Mouse (Mus musculus): Measurements from ENCODE around the gene Gm9903.

The Gm9903 gene

DNA sequence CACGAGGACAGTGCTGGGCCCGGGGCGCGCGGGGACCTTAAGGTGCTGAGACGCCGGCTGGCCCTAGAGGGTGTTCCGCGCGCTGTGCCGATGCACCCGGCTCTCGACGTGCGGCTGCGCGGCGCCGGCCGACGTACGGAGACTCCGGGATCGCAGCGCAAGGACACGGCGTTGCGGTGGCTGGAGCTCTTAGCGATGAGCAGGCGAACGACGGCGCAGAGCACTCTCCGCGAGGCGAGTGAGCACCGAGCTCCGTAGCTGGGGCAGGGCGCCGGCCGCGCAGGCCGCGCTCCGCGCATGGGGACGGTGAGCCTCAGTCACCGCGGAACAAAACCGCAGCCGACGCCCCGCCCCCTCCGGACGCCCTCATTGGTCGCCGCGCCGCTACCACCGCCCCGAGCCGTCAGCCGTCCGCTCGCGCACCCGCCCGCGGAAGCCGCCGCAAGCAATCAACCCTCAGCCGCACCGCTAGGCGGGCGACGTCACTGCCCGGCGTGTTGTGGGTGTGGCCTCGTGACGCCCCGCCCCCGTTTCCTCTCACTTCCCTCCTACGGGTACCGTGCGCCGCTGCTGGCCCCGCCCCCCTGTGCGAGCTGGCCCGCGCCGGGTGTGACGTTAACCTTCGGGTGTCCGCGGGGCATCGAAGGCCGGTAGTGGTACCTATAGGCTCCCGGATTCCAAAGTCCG is at the start of gene Gm9903, which contains the start of gene Fam53a:
Gene Gm9903, plus strand, starts transcription at position 625 of the 687 bp plus-strand sequence.
Gene Fam53a, minus strand, starts transcription at position 335 of the 687 bp plus-strand sequence.
- DNase-seq (ENCODE audit: low spot score): peak; percentile 100

DNA sequence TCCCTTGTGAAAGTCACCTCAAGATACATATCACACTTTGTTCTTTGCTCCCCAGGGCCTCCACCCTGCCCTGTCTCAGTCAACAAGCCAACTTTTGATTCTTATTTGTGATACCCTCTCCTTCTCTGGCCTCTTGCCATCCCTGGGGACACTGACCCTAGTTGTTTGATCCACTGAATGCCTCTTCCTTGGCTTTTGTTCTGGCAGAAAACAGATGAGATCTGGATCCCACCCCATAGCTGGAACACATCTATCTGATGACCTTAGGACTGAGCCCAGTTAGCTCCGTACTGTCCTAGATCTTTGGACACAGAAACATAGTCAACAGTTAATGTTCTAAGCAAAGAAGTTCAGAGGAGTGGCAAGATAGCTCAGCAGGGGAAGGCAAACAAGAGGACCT is 49.4 kb upstream of the Gm9903 start:
- DNase-seq (ENCODE audit: low spot score): no peak

DNA sequence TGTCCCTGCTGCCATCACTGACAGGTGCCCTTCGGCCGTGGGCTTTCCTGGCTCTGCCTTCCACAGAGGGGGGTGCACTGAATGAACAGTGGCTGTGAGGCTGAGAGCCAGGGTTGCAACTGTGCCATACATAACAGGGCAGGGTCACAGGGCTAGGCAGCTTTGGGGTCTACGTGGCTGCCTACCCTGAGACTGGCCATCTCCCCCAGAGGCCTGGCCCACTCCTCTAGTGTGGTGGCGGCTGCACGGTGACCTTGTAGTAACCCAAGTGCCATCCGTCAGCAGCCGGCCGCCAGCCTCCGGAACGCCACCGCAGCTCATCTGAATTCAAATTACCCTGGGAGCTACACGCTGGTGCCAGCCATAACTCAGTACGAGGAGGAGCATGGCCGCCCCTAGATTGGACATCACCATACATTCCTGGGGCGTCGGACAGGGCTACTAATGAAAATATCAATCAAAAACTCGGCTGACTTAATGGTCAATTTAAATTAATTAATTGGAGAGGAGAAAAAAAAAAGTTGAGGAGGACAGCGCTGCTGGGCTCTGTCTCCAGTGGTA is 42.1 kb upstream of the Gm9903 start:
- DNase-seq (ENCODE audit: low spot score): no peak

GRCm38 (mm10) chr5:33588066-33588465 is 41.7 kb upstream of the Gm9903 start:
- DNase-seq (ENCODE audit: low spot score): no peak

DNA sequence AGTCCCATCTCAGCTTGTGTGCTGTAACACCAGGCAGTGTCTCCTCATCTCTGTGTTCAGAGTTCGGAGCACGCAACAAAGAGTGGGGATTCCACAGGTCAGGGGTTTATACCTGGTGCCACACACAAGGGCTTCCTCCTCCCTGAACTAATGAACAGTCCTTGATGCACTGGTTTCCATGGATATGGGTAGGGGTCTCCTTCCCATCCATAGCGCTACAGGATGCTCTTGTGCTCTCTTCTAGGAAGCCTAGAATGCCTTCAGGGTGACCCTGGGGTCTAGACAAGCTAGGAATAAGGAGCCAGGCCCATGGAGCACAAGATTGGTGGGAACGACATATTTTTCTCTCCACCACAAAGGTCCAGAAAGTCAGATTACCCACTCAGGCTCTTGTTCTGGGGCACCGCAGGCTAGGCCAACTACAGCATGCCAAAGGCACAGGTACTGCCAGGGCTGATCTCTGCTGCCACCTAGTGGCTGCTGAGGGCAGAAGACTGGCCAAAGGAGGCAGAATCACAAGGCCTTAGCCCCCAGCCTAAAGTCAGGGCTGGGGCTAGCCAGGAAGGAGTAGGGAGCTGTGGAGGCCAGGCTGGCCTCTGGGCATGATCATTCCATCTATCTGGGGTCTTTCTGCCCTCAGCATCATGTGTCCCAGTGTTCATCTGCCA is 40.4 kb upstream of the Gm9903 start:
- DNase-seq (ENCODE audit: low spot score): peak; percentile 73

GRCm38 (mm10) chr5:33593620-33594019 is 36.1 kb upstream of the Gm9903 start:
- no peak for DNase-seq (ENCODE audit: low spot score)

GRCm38 (mm10) chr5:33605314-33605713 is 24.4 kb upstream of the Gm9903 start:
- no peak for DNase-seq (ENCODE audit: low spot score)

DNA sequence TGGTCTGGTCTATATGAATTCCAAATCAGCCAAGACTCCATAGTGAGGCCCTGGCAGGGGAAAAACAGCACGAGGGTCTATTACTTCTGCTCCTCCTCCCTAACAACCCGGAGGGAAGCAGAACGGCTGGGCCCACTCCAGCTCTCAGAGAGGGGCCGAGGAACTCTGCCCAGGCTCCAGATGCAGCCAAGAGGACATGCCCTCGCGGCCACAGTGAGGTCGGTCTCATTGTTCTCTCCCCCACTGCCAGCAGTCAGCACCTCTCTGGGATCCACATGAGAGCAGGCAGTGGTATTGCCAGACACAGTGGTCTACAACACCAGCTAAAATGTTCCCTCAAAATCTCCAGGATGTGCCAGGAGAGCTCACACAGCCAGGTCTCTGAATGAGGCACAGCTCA is 23.1 kb upstream of the Gm9903 start:
- no peak for DNase-seq (ENCODE audit: low spot score)

GRCm38 (mm10) chr5:33607434-33607833 is 22.3 kb upstream of the Gm9903 start:
- no peak for DNase-seq (ENCODE audit: low spot score)

GRCm38 (mm10) chr5:33609226-33609625 is 20.5 kb upstream of the Gm9903 start:
- no peak for DNase-seq (ENCODE audit: low spot score)

DNA sequence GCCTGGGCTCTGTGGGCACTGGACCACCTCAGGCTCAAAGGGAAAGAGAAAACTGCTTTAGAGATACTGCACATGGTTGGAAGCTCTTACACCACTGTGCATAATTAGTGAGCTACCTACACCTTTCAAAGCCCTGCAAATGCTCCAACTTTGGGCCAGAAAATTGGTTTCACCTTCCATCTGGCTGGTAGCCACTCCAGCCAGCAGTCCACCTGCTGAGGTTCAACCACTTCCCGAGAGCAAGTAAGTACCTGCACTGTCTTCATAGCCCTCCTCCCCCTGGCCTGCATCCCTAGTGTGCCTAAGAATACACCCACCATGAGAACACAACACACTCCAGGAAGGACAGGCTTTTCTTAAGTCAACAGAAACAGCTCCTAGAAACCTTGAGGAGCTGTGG is 17.9 kb upstream of the Gm9903 start:
- DNase-seq (ENCODE audit: low spot score): no peak

DNA sequence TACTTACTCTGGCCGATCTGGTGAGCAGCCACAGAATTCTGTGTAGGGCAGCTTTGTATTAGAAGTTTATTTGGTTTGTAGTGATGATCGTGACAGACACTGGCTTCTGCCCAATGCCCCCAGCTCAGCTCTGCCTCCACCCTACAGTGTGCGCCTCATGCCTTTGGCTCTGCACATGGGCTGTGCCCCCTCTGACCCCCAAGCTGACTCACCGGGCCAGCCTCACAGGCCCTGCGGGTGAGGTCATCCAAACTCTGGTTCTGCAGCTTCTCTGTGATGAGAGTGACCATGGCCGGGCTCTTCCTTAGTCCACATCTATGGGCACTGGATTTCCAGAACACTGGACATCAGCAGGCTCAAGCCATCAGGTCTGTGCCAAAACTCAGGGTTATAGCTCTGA is 15.3 kb upstream of the Gm9903 start:
- no peak for DNase-seq (ENCODE audit: low spot score)

DNA sequence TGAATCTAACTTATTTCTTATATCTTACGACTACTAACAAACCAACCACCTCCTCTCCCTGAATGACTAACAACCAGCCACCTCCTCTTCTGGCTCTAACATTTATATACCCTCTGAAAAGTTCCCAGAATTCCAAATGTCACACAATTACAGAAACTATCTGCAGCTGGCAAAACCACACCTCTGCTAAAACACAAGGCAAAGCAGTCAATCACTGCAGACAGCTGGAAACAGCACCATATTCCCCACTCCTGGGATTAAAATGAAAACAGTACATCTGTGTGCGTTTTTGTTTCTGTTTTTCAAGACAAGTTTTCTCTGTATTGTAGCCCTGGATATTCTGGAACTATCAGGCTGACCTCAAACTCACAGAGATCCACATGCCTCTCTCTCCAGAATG is 7.1 kb upstream of the Gm9903 start:
- DNase-seq (ENCODE audit: low spot score): no peak

DNA sequence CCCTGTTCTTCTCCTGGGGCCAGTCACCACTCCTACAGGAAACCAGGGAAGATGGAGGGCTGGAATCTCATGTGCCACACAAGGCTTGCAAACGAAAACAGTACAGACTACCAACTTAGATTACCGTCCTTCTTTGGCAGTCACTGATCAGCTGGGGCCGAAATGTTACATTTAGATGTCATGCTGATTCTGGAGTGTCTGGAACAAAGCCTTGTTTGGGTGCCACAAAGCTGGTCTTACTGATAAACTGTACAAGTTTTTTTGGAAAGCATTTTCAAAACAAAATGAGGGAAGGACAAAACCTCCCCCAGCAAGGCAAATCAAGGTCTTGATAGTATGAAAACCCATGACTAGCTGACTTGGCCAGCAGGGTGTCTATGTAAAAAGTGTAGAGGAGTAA is 6.0 kb upstream of the Gm9903 start:
- no peak for DNase-seq (ENCODE audit: low spot score)

DNA sequence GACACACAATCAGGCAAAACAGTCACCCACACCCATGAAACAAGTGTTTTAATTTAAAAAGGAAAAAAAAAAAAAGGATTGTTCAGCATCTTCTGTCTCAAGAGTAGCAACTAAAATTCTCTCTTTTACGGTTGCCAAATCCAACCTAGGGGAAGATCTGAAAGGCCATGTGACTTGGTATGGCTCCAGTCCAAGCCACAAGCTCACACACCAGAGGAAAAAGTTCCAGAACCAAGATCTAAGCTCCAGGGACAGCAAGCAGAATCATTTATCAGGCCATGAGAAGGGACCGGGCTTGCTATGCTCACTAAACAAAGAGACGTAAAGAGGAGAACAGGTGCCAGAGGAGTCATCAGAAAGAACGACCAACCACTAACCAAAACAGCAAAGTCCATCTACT is 1.8 kb upstream of the Gm9903 start:
- DNase-seq (ENCODE audit: low spot score): no peak

DNA sequence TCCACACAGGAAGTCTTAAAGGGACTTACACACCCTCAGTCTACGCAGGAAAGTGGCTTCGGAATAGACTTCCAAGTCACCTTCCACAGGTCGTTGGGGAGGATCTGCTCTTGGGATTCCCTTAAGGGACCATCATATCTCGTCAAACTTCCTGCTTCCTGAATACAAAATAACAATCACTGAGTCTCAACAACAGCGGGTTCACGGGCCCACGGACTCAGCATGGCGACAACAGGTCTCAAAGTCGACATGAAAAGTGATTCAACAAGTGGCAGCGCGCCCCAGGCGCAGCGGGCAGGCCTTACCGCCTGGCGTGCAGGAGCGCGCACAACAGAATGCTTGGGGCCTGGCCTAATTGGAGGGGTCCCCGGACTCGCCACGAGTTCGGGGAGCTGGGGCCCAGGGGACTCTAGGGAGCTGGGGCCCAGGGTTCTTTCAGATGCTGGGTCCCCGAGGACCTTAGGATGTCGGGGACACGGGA is 865 bp upstream of the Gm9903 start:
- peak; percentile 52 for DNase-seq (ENCODE audit: low spot score)

- peak; percentile 27 for DNase-seq (ENCODE audit: low spot score)
Measured at GRCm38 (mm10) chr5:33630061-33630460, 336 bp downstream of the Gm9903 start.

DNA sequence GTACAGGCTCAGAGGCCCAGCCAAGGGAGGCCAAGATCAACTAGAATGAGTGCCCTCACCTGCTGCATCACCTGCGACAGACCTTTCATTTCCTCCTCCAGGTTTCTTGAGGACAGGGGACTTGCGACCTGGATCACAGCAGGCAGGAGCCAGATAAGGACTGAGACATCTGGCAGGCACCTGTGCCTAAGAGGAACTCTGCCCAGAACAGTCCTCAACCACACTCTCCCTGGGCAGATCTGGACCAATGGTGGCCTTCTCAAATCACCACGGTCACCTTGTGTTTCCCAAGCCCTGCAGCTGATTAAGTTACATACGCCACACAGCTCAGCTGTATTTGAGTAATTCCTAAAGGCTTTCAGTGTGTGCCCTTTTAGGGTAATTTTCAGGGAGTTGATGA is 890 bp downstream of the Gm9903 start:
- DNase-seq (ENCODE audit: low spot score): no peak

- DNase-seq (ENCODE audit: low spot score): no peak
Measured at GRCm38 (mm10) chr5:33632526-33632925, 2.8 kb downstream of the Gm9903 start.

GRCm38 (mm10) chr5:33635361-33635760 is 5.6 kb downstream of the Gm9903 start:
- no peak for DNase-seq (ENCODE audit: low spot score)

DNA sequence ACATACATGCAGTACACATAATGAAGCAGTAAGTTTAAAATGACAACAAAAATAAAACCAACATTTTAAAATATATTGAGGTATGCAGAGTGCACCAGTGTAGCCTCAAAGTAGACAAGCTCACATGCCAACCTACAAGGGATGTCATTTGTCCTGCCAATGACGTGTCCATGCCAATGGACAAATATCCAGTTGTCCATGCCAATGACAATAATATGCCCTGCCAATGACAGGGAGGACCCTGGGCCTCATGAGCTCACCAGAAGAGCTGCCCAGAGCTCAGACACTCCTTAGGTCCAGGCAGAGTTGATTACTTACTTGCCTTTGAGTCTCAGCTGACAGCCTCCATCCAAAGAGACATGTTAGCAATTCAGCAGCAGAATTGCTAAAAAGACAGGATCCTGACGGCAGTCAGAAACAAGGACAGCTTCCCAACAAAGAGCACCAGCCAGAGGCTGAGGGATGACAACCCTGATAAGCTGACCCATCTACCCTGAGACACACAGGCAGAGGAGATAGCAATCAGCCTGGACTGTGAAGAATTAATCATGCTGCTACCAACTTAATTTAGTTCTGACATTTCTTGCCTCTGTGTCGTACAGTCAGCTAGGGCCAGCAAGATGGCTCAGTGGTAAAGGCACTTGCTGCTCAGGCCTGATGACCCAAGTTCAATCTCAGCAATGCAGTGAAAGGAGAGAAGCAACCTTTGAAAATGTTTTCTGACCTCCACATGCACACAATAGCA is 8.1 kb downstream of the Gm9903 start:
- no peak for DNase-seq (ENCODE audit: low spot score)

GRCm38 (mm10) chr5:33638826-33639225 is 9.1 kb downstream of the Gm9903 start:
- DNase-seq (ENCODE audit: low spot score): no peak

DNA sequence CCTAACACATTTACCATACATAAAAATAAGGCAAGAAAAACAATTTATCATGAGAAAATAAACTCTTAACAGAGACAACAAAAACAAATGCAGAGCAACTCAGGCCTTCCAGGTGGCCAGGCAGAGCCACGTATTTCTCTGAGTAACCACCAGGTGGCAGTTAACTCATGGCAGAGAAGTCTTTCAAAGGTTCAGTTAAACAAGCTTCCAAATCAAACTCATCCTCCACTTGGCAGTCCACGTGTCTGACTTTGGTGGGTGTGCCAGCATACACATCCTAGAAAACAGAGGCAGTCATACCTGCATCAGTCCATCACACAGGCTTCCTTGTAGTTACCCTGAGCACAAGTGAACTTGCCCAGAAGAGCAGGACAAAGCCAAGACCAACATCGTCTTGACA is 10.9 kb downstream of the Gm9903 start:
- DNase-seq (ENCODE audit: low spot score): no peak

Measured in urinary bladder, postnatal 25 days (tissue).